Mouse (Mus musculus): Measurements from ENCODE around the gene Sgms2. TPM values are rescaled to one million over a fixed set of nuclear protein-coding genes. Genes with fewer than 3 reads are reported as not detected.

Sgms2 gene
- 0.04 TPM in 1 of 2 replicates, not detected in the other for polyA plus RNA-seq (2012; ENCODE audit: insufficient read depth, low replicate concordance)

GRCm38 (mm10) chr3:131491361-131491925 is at the start of gene Sgms2:
Gene Sgms2, minus strand, starts transcription at chr3:131491411.
- Histone ChIP-seq H3K36me3 (replicated peaks; ENCODE audit: low read length) (no peaks in the 10 kb centered on the region), H3K4me1 (peaks cover 14% of the 10 kb centered on the region), H3K27me3 (replicated peaks) (peaks cover 62% of the 10 kb centered on the region), H3K9me3 (peaks cover 3% of the 10 kb centered on the region), H3K4me3 (replicated peaks) (peak within 1 kb of the TSS; percentile 89)
- no peak for TF ChIP-seq GATA1 (IDR thresholded peaks at IDR 0.05; ENCODE audit: borderline replicate concordance, low read length)
- TF ChIP-seq FLI1 (IDR thresholded peaks at IDR 0.05; ENCODE audit: low read length): no peak

GRCm38 (mm10) chr3:131525229-131525628 is 34.0 kb upstream of the Sgms2 start:
- H3K9me3 ChIP-seq: no peaks in the 10 kb centered on the region
- H3K36me3 ChIP-seq (replicated peaks; ENCODE audit: low read length): no peaks in the 10 kb centered on the region
- TF ChIP-seq GATA1 (IDR thresholded peaks at IDR 0.05; ENCODE audit: borderline replicate concordance, low read length): no peak
- H3K4me1 ChIP-seq: no peaks in the 10 kb centered on the region
- H3K27me3 ChIP-seq (replicated peaks): peaks cover 2% of the 10 kb centered on the region
- no peak overlapping the region for H3K4me3 ChIP-seq (replicated peaks)

GRCm38 (mm10) chr3:131524779-131525178 is 33.6 kb upstream of the Sgms2 start:
- TF ChIP-seq GATA1 (IDR thresholded peaks at IDR 0.05; ENCODE audit: borderline replicate concordance, low read length): no peak
- no peak for TF ChIP-seq FLI1 (IDR thresholded peaks at IDR 0.05; ENCODE audit: low read length)
- Histone ChIP-seq H3K4me3 (replicated peaks) (no peak overlapping the region), H3K9me3 (no peaks in the 10 kb centered on the region), H3K4me1 (no peaks in the 10 kb centered on the region), H3K36me3 (replicated peaks; ENCODE audit: low read length) (no peaks in the 10 kb centered on the region), H3K27me3 (replicated peaks) (peaks cover 2% of the 10 kb centered on the region)

- Histone ChIP-seq H3K4me1 (no peaks in the 10 kb centered on the region), H3K9me3 (no peaks in the 10 kb centered on the region), H3K27me3 (replicated peaks) (peaks cover 2% of the 10 kb centered on the region), H3K4me3 (replicated peaks) (no peak overlapping the region), H3K36me3 (replicated peaks; ENCODE audit: low read length) (no peaks in the 10 kb centered on the region)
- no peak for TF ChIP-seq GATA1 (IDR thresholded peaks at IDR 0.05; ENCODE audit: borderline replicate concordance, low read length)
- TF ChIP-seq FLI1 (IDR thresholded peaks at IDR 0.05; ENCODE audit: low read length): no peak
These were observed 33.0 kb upstream of the Sgms2 start for GRCm38 (mm10) chr3:131524210-131524609.

DNA sequence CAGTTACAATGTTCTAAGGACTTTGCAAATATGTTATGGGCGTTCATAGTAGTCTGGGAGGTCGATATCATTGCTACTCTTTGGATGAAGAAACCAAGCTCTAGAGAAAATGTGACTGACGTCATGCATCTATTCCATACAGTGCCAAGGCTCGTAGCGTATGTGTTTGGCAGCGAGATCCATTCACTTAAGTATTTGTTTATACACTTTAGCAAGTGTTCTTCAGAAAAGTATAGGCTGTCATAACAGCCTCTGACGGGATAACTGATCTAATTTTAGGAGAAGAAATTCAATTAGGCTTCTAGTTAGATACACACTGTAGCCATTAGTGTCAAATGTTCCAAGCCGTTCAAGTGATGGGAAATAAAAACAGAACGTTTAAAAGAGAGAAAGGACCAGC is 32.5 kb upstream of the Sgms2 start:
- Histone ChIP-seq H3K9me3 (no peaks in the 10 kb centered on the region), H3K4me3 (replicated peaks) (no peak overlapping the region), H3K27me3 (replicated peaks) (peaks cover 2% of the 10 kb centered on the region), H3K36me3 (replicated peaks; ENCODE audit: low read length) (no peaks in the 10 kb centered on the region), H3K4me1 (no peaks in the 10 kb centered on the region)
- TF ChIP-seq GATA1 (IDR thresholded peaks at IDR 0.05; ENCODE audit: borderline replicate concordance, low read length) (no peak), FLI1 (IDR thresholded peaks at IDR 0.05; ENCODE audit: low read length) (no peak)

DNA sequence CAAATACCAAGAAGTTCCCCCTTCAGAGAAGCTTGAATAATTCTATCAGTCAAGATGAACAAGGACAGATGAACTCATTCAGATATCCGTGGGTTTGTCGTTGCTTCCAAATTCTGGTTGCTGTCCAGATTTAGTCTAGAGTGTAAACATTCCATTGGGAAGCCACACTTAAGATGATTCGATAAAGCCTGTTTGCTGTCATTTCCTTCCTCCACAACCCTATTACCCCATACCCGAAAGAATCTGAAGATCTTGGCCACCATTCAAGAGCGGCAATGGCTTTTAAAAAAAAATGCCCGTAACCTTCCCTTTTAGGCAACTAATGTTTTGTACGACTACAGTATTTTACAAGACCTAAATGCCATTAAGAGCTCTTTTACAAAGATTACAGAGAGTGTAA is 31.0 kb upstream of the Sgms2 start:
- TF ChIP-seq FLI1 (IDR thresholded peaks at IDR 0.05; ENCODE audit: low read length): no peak
- no peak for TF ChIP-seq GATA1 (IDR thresholded peaks at IDR 0.05; ENCODE audit: borderline replicate concordance, low read length)
- no peak overlapping the region for H3K4me3 ChIP-seq (replicated peaks)
- H3K4me1 ChIP-seq: no peaks in the 10 kb centered on the region
- peaks cover 2% of the 10 kb centered on the region for H3K27me3 ChIP-seq (replicated peaks)
- 0 out of 2 replicates have a peak, but pooled peaks cover 4% of the 10 kb centered on the region for H3K9me3 ChIP-seq
- H3K36me3 ChIP-seq (replicated peaks; ENCODE audit: low read length): no peaks in the 10 kb centered on the region

DNA sequence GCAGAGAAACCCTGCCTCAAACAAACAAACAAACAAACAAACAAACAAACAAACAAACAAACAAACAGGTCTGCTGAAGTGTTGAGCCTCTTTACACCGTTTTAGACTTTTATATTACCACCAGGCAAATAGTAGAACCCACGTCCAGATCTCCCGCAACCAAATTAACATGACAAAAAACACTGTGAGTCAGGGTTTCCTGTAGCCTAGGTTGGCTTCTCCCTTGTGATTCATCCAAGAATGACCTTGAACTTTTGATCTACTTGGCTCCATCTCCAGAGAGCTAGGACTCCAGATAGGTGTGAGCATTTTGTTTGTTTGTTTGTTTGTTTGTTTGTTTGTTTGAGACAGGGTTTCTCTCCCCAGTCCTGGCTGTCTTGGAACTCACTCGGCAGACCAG is 30.0 kb upstream of the Sgms2 start:
- H3K4me3 ChIP-seq (replicated peaks): no peak overlapping the region
- no peak for TF ChIP-seq FLI1 (IDR thresholded peaks at IDR 0.05; ENCODE audit: low read length)
- no peaks in the 10 kb centered on the region for H3K36me3 ChIP-seq (replicated peaks; ENCODE audit: low read length)
- no peaks in the 10 kb centered on the region for H3K4me1 ChIP-seq
- 0 out of 2 replicates have a peak, but pooled peaks cover 4% of the 10 kb centered on the region for H3K9me3 ChIP-seq
- H3K27me3 ChIP-seq (replicated peaks): peaks cover 2% of the 10 kb centered on the region

GRCm38 (mm10) chr3:131517756-131518155 is 26.5 kb upstream of the Sgms2 start:
- no peak overlapping the region for H3K4me3 ChIP-seq (replicated peaks)
- H3K9me3 ChIP-seq: peaks cover 10% of the 10 kb centered on the region; the same call in 1 of the 2 replicates
- no peaks in the 10 kb centered on the region for H3K36me3 ChIP-seq (replicated peaks; ENCODE audit: low read length)
- no peaks in the 10 kb centered on the region for H3K27me3 ChIP-seq (replicated peaks)
- no peaks in the 10 kb centered on the region for H3K4me1 ChIP-seq
- no peak for TF ChIP-seq FLI1 (IDR thresholded peaks at IDR 0.05; ENCODE audit: low read length)
- no peak for TF ChIP-seq GATA1 (IDR thresholded peaks at IDR 0.05; ENCODE audit: borderline replicate concordance, low read length)

DNA sequence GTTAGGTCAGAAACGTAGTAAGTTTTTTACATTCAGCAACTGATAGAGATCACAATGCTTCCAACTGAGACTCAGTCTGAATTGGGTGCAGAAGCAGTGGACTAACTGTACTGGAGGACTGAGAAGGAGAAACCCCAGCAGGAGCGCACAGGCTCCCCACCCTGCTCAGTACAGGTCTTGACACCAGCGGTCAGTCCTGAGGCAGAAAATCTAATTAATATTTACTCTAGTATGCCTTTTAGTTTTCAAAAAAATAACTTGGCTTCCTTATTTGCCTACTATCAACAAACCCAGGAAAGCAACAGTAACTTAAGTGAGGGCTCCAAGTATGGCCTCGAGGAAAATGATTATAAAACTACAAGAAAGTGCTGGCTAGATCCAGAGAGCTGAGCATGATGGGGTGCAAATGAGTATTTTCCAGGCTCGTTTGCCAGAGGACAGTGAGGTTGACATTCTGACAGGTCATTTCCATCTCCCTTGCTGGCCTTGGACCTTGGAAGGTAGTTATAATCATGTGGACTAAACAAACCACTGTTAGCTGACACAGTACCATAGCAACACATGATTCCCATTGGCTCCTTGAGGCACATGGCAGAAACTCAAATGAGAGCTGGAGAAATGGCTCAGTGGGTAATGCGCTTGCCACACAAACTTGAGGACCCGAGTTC is 25.3 kb upstream of the Sgms2 start:
- H3K9me3 ChIP-seq: peaks cover 14% of the 10 kb centered on the region; the same call in 1 of the 2 replicates
- TF ChIP-seq FLI1 (IDR thresholded peaks at IDR 0.05; ENCODE audit: low read length) (no peak), GATA1 (IDR thresholded peaks at IDR 0.05; ENCODE audit: borderline replicate concordance, low read length) (no peak)
- H3K36me3 ChIP-seq (replicated peaks; ENCODE audit: low read length): no peaks in the 10 kb centered on the region
- H3K27me3 ChIP-seq (replicated peaks): no peaks in the 10 kb centered on the region
- H3K4me1 ChIP-seq: no peaks in the 10 kb centered on the region
- no peak overlapping the region for H3K4me3 ChIP-seq (replicated peaks)

DNA sequence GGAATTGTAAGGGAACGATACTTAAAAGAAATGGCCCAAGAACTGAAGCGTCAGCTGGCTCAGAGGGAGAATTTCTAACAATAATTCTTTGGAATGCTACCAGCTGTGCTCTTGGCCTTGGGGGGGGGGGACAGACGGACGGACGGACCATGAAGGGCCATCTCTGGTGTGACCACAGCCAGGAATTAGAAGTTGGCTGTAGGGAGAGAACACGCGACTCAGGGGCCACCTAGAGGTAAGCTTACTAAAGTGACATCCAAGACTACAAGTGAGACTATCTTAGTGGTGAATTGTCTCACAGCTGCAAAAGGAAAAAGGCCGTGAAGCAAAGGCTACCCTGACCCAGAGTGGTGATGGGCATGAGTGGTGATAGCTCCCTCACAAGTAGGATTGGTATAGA is 20.4 kb upstream of the Sgms2 start:
- TF ChIP-seq GATA1 (IDR thresholded peaks at IDR 0.05; ENCODE audit: borderline replicate concordance, low read length) (no peak), FLI1 (IDR thresholded peaks at IDR 0.05; ENCODE audit: low read length) (no peak)
- no peaks in the 10 kb centered on the region for H3K27me3 ChIP-seq (replicated peaks)
- H3K4me1 ChIP-seq: no peaks in the 10 kb centered on the region
- H3K9me3 ChIP-seq: peaks cover 14% of the 10 kb centered on the region; the same call in 1 of the 2 replicates
- H3K36me3 ChIP-seq (replicated peaks; ENCODE audit: low read length): no peaks in the 10 kb centered on the region
- H3K4me3 ChIP-seq (replicated peaks): no peak overlapping the region
